Mouse (Mus musculus): ENCODE measurements around the gene Lep.

Lep gene

GRCm38 (mm10) chr6:29117417-29118104, 57.5 kb downstream of the Lep start:
- DNase-seq (ENCODE audit: low spot score in 2 of 2) = no peak

- DNase-seq (ENCODE audit: low spot score in 2 of 2) = no peak
Measured at GRCm38 (mm10) chr6:29118231-29118630, 58.2 kb downstream of the Lep start.

GRCm38 (mm10) chr6:29118963-29119362, 58.9 kb downstream of the Lep start:
- no peak for DNase-seq (ENCODE audit: low spot score in 2 of 2)

GRCm38 (mm10) chr6:29119990-29120389, 60.0 kb downstream of the Lep start:
- DNase-seq (ENCODE audit: low spot score in 2 of 2) = no peak

Measured in spleen, postnatal 10 days (tissue).